Mouse (Mus musculus) midbrain, embryonic 16.5 days (tissue): ENCODE measurements around the gene Nedd9. TPM values are rescaled to one million over a fixed set of nuclear protein-coding genes. Genes with fewer than 3 reads are reported as not detected.

ENCODE experiments used
- ATAC-seq: fragments of 200-750 bp; cut with Nextera tagmentation; 2 replicates; pipeline ENCODE4 v1.8.0; 2017; ENCODE audit warnings: moderate TSS enrichment
- H3K27ac ChIP-seq: fragments of 300-500 bp; sonication (generic); 2 replicates; pipeline ENCODE4 v1.5.1; 2014; ENCODE audit warnings: mild to moderate bottlenecking, low read length, mixed read lengths
- H3K27me3 ChIP-seq: fragments of 300-500 bp; sonication (generic); 2 replicates; pipeline ENCODE4 v1.6.1; 2014; ENCODE audit warnings: low read depth, low read length, mixed read lengths; ENCODE audit not compliant: control insufficient read depth, insufficient read depth
- H3K36me3 ChIP-seq: fragments of 300-500 bp; sonication (generic); 2 replicates; pipeline ENCODE4 v1.6.1; 2014; ENCODE audit warnings: mild to moderate bottlenecking, low read length, moderate library complexity, mixed read lengths; ENCODE audit not compliant: control insufficient read depth, insufficient read depth
- H3K4me1 ChIP-seq: fragments of 300-500 bp; sonication (generic); 2 replicates; pipeline ENCODE4 v1.6.1; 2014; ENCODE audit warnings: mild to moderate bottlenecking, low read length, mixed read lengths; ENCODE audit not compliant: control insufficient read depth, insufficient read depth
- H3K4me2 ChIP-seq: fragments of 300-500 bp; sonication (generic); 2 replicates; pipeline ENCODE4 v1.6.1; 2014; ENCODE audit warnings: mild to moderate bottlenecking, low read length, mixed read lengths
- H3K4me3 ChIP-seq: fragments of 300-500 bp; sonication (generic); 2 replicates; pipeline ENCODE4 v1.5.1; 2014; ENCODE audit warnings: low read depth, mild to moderate bottlenecking, low read length, moderate library complexity, mixed read lengths
- H3K9ac ChIP-seq: fragments of 300-500 bp; sonication (generic); 2 replicates; pipeline ENCODE4 v1.6.1; 2014; ENCODE audit warnings: low read depth, low read length, mixed read lengths
- H3K9me3 ChIP-seq: fragments of 300-500 bp; sonication (generic); replicated peaks from 2 replicates; pipeline ENCODE4 v1.6.1; 2014; ENCODE audit warnings: mild to moderate bottlenecking, low read length, mixed read lengths; ENCODE audit not compliant: control insufficient read depth, poor library complexity, severe bottlenecking
- WGBS: fragments of 180-500 bp; shearing (Covaris S2); extraction: QIAGEN DNeasy Blood & Tissue Kit; methylation state at CpG from one replicate; pipeline ENCODE4 v1.1.7; 2014; 5-methylcytosine and 5-hydroxymethylcytosine counted together
- polyA plus RNA-seq: library from polyadenylated mRNA; unstranded; fragments of >200 nt; fragmentation: Nextera tagmentation; extraction: Ambion mirVana; gene quantifications from 2 replicates; pipeline ENCODE4 v1.2.1, GENCODE M21; 2015

Nedd9 gene
- polyA plus RNA-seq, 1 experiment from 2014 or later: 12.8 TPM

DNA sequence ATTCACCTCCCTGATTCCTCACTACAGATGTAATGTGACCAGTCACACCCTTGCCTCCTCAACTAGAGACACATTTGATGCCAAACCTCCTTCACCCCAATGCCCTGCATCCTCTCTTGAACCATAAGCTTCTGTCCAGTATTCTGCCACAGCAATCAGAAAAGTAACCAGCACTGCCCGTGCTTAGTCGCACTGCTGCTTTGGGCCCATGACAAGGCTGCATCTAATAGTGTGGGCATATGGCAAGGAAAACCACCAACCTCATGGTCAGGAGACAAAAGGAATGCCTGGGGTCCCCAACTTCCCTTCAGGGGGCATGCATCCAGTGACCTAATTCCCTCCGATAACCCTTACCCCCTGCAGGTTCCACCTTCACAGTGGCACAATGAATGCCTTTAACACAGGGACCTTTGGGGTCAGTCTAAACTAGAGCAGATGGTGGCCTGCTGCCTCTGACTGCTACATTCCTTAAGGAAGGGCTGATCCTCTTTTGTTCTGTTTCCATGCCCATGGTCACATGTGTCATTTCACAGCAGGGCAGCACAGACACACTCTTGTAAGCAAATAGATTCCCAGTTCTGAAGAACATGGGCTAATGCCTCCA, 4.7 kb downstream of the Nedd9 start:
- no peak overlapping the region for H3K27ac ChIP-seq
- ATAC-seq: no peak
- no peak overlapping the region for H3K4me3 ChIP-seq
- no peak overlapping the region for H3K9ac ChIP-seq
- no peaks in the 10 kb centered on the region for H3K9me3 ChIP-seq
- no peak overlapping the region for H3K4me2 ChIP-seq
- H3K4me1 ChIP-seq: no peaks in the 10 kb centered on the region
- WGBS: 19% methylated on average over 3 of the region's 3 CpGs
- no peaks in the 10 kb centered on the region for H3K27me3 ChIP-seq
- no peaks in the 10 kb centered on the region for H3K36me3 ChIP-seq

DNA sequence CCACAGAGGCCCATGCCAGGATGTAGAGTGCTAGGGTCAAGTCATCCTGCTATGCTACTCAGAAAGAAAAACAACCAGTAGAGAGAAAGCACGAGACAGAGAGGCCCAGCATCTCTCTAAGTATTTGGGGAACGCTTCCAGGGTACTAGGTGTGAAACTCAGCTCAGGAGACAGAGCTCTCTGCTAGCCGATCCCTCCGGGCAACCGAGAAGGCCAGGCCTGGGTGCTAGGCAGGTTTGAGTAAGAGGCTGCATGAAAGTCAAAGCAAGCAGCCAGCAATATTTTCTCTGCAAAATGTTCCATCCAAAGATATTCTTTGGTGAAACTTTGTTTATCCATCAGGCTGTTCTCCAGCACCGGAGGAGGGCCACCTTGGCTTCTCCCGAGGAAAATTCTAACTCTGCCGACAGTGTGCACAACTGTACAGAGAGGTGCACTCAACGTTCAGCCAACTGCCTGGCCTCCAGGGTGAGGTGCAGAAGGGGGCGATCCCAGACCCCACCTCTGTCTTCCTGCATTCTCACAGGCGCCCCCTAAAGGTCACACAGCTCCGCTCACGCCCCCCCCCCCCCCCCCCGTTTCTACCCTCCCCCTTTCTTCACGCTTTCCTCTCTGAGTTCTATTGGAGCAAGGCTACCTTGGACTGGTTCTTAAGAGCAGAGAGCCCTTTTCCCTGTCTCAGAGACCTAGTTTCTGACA, 7.3 kb downstream of the Nedd9 start:
- Histone ChIP-seq H3K4me3 (no peak overlapping the region), H3K27ac (no peak overlapping the region), H3K4me1 (no peaks in the 10 kb centered on the region), H3K9me3 (no peaks in the 10 kb centered on the region), H3K4me2 (no peak overlapping the region), H3K9ac (no peak overlapping the region), H3K36me3 (no peaks in the 10 kb centered on the region), H3K27me3 (no peaks in the 10 kb centered on the region)
- WGBS: 83% methylated on average over 12 of the region's 15 CpGs
- ATAC-seq: no peak

DNA sequence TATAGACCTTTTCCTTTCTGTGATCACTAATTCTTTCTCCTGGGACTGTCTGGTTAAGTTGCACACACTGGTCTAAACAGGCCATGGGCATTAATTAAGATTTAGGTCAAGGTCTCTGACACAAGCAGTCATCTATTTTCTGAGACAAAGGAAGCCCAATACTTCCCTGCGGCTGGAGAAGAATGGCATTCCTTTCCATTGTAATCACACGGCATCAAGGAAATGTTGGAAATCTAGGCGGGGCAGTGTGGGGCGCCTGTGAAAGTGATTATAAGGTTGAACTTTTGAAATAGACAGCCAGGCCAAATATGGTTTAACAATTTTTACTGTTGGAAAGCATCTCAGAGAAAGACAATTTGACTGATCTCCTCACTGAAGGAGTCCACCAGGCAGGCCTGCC, 10.9 kb downstream of the Nedd9 start:
- no peak overlapping the region for H3K27ac ChIP-seq
- H3K4me1 ChIP-seq: no peaks in the 10 kb centered on the region
- no peak overlapping the region for H3K4me2 ChIP-seq
- no peak overlapping the region for H3K9ac ChIP-seq
- WGBS: 31% methylated on average over 4 of the region's 4 CpGs
- H3K9me3 ChIP-seq: no peaks in the 10 kb centered on the region
- no peaks in the 10 kb centered on the region for H3K36me3 ChIP-seq
- no peaks in the 10 kb centered on the region for H3K27me3 ChIP-seq
- H3K4me3 ChIP-seq: no peak overlapping the region
- no peak for ATAC-seq

DNA sequence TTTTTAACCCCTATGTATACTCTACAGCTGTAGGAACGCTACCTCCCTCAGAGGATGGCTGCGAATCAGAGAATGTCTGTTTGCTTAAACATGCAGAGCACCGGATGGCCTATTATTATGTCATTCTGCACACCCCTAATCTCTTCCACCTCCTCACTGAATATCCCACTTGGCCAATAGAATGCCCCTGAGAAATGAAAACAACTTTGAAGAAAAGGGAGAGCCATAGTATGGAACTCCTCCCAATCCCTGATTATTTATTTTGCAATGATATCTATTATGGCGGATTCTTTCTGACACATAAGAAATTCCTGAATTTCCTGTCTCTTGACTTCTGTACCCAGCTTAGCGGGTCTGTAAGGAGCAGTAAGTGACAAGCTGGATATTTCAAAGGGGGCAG, 12.8 kb downstream of the Nedd9 start:
- no peak overlapping the region for H3K9ac ChIP-seq
- no peaks in the 10 kb centered on the region for H3K4me1 ChIP-seq
- ATAC-seq: no peak
- no peaks in the 10 kb centered on the region for H3K9me3 ChIP-seq
- no peak overlapping the region for H3K27ac ChIP-seq
- H3K4me2 ChIP-seq: no peak overlapping the region
- H3K27me3 ChIP-seq: no peaks in the 10 kb centered on the region
- no peaks in the 10 kb centered on the region for H3K36me3 ChIP-seq
- no peak overlapping the region for H3K4me3 ChIP-seq
- WGBS: 85% methylated on average over 5 of the region's 5 CpGs

DNA sequence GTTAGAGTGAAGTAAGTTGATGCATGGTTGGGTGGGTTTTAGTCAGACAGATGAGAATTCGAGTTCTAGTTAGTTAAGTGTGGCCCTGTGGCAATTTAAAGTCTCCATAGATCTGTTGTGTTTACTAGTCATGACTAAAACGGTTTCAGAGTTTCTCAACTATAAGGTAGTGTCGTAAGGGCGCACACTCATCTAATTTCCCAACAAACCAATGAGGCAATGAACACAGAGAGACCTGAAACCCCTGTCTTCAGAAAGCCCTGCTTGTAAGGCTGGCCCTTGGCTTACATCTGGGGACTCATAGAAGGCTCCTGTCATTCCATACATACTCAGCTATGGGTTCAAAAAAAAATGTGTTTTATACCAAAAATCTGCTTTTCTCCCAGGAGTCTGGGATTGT, 13.7 kb downstream of the Nedd9 start:
- Histone ChIP-seq H3K4me1 (no peaks in the 10 kb centered on the region), H3K36me3 (no peaks in the 10 kb centered on the region), H3K9ac (no peak overlapping the region), H3K4me3 (no peak overlapping the region), H3K9me3 (no peaks in the 10 kb centered on the region), H3K27me3 (no peaks in the 10 kb centered on the region), H3K27ac (no peak overlapping the region), H3K4me2 (no peak overlapping the region)
- WGBS: 90% methylated on average over 4 of the region's 4 CpGs
- ATAC-seq: no peak

DNA sequence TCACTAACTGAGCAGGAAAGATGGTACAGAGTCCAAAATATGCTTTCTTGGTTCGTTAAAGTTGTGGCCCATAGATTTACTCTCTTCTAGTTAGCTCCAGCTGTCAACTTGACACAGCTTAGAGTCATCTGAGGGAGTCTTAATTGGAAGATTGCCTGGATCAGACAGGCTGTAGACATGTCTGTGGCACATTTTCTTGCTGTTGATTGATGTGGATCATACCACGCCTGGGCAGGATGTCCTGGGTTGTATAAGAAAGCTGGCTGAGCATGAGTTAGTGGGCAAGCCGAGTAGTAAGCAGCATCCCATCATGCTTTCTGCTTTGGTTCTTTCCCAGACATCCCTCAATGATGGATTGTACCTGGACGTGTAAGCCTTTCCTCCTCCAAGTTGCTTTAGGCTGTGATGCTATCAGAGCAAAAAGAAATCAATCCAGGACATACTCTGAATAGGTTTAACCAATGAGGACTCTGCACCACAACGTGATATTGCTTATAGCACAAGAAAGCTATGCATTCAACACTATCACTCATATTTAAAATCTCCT, 14.2 kb downstream of the Nedd9 start:
- no peak overlapping the region for H3K9ac ChIP-seq
- ATAC-seq: no peak
- 84% methylated on average over 5 of the region's 5 CpGs for WGBS
- no peaks in the 10 kb centered on the region for H3K36me3 ChIP-seq
- no peaks in the 10 kb centered on the region for H3K27me3 ChIP-seq
- no peak overlapping the region for H3K27ac ChIP-seq
- no peak overlapping the region for H3K4me2 ChIP-seq
- H3K4me3 ChIP-seq: no peak overlapping the region
- H3K9me3 ChIP-seq: no peaks in the 10 kb centered on the region
- H3K4me1 ChIP-seq: no peaks in the 10 kb centered on the region

DNA sequence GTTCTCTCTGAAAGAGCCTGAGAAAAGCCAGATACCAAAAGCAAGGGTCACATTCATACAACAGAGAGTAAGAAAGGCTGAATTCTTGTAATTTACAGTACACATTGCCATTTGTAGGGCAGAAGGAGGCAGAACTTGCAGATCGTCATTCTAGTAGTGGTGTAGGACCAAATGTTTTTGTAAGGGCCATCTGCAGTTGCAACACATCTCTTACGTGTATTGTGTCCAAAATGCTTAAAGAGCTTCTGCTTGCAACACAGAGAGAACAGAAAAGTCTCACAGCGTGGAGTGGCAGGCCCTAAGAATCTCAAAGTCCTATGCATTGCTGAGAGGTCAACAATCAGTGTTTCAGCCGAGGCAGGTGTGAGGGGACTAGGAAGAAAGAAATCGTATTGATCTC, 18.9 kb downstream of the Nedd9 start:
- no peak for ATAC-seq
- Histone ChIP-seq H3K4me1 (no peaks in the 10 kb centered on the region), H3K36me3 (no peaks in the 10 kb centered on the region), H3K27ac (no peak overlapping the region), H3K27me3 (no peaks in the 10 kb centered on the region), H3K4me2 (no peak overlapping the region), H3K9ac (no peak overlapping the region), H3K9me3 (no peaks in the 10 kb centered on the region), H3K4me3 (no peak overlapping the region)
- WGBS: 65% methylated on average over 5 of the region's 5 CpGs

DNA sequence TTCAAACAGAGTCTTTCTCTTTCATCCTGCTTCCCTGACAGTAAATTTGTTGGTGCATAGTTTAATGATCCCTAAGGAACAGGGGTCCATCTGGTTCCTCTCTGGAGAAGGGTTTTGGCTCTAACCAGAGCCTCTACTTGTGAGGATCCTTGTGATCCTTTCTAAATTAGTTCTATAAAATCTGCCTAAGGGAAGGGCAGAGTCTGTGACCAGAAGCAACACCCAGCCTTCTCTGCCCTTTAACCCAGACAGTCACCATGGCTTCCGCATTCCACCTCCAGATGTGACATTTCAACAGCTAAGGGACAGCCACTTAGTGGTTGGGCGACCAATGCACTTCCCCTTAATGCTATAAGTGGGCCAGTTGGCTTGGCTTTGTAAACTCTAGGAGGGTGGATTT, 20.1 kb downstream of the Nedd9 start:
- no peaks in the 10 kb centered on the region for H3K9me3 ChIP-seq
- H3K4me2 ChIP-seq: no peak overlapping the region
- no peaks in the 10 kb centered on the region for H3K27me3 ChIP-seq
- H3K4me3 ChIP-seq: no peak overlapping the region
- no peak overlapping the region for H3K9ac ChIP-seq
- H3K27ac ChIP-seq: no peak overlapping the region
- H3K36me3 ChIP-seq: no peaks in the 10 kb centered on the region
- WGBS: 83% methylated on average over 2 of the region's 2 CpGs
- no peak for ATAC-seq
- H3K4me1 ChIP-seq: no peaks in the 10 kb centered on the region

DNA sequence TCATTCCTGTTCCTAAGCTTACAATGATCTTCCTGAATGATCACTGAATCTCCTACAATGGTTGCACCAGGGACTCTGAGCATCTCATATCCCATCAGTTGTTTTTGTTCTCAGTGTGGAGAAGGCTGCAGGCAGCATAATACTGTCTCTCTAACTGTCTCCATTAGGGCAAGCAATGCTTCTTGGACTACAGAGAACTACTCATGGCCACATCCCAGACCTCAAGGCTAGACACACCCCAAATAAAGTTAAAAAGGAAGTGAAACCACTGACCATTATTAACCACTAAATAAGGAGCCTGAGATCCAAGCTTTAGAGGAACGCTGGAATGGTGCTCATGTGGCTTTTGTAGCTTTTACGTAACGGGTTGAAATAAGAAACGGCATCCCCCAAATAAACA, 20.5 kb downstream of the Nedd9 start:
- 95% methylated on average over 4 of the region's 4 CpGs for WGBS
- no peak overlapping the region for H3K27ac ChIP-seq

More for the DNA sequence above, 20.5 kb downstream of the Nedd9 start:
- no peak overlapping the region for H3K9ac ChIP-seq
- no peaks in the 10 kb centered on the region for H3K9me3 ChIP-seq
- no peaks in the 10 kb centered on the region for H3K36me3 ChIP-seq
- no peak overlapping the region for H3K4me3 ChIP-seq
- no peak for ATAC-seq
- no peaks in the 10 kb centered on the region for H3K4me1 ChIP-seq
- H3K4me2 ChIP-seq: no peak overlapping the region
- H3K27me3 ChIP-seq: no peaks in the 10 kb centered on the region
